Mouse (Mus musculus): ENCODE measurements around the gene Fam53b. TPM values are rescaled to one million over a fixed set of nuclear protein-coding genes. Genes with fewer than 3 reads are reported as not detected.

The Fam53b gene
- polyA plus RNA-seq, 2 experiments: 12.9 to 20.0 TPM

- no peak overlapping the region for H3K4me3 ChIP-seq (ENCODE audit: insufficient read depth in 1 of 2, low read depth in 2 of 2, low read length in 2 of 2)
- no peaks in the 10 kb centered on the region for H3K27me3 ChIP-seq (ENCODE audit: control insufficient read depth, insufficient read depth, low read length)
- 75% methylated on average over 8 of the region's 8 CpGs for WGBS (ENCODE audit: insufficient replicate concordance)
- ATAC-seq (ENCODE audit: insufficient read depth) (no peak), DNase-seq (ENCODE audit: low read depth in 3 of 3, low spot score in 3 of 3) (no peak)
- no peak overlapping the region for H3K27ac ChIP-seq
- no peak overlapping the region for H3K4me2 ChIP-seq (ENCODE audit: low read depth)
- H3K4me1 ChIP-seq (replicated peaks; ENCODE audit: control insufficient read depth in 2 of 2, insufficient read depth in 2 of 2, low read length in 1 of 2): no peaks in the 10 kb centered on the region
- no peaks in the 10 kb centered on the region for H3K9me3 ChIP-seq (ENCODE audit: control insufficient read depth, low read length)
- no peaks in the 10 kb centered on the region for H3K36me3 ChIP-seq (replicated peaks; ENCODE audit: control insufficient read depth, insufficient read depth, low read depth)
- TF ChIP-seq CTCF (IDR thresholded peaks at IDR 0.05; ENCODE audit: low read depth) (no peak), EP300 (IDR thresholded peaks at IDR 0.05; ENCODE audit: low read depth) (no peak)
- no peak overlapping the region for H3K9ac ChIP-seq (replicated peaks)
These were observed 116.4 kb downstream of the Fam53b start for GRCm38 (mm10) chr7:132697258-132697796.

- no peak for DNase-seq (ENCODE audit: low read depth in 3 of 3, low spot score in 3 of 3)
- Histone ChIP-seq H3K9me3 (ENCODE audit: control insufficient read depth, low read length) (no peaks in the 10 kb centered on the region), H3K9ac (replicated peaks) (no peak overlapping the region), H3K4me1 (replicated peaks; ENCODE audit: control insufficient read depth in 2 of 2, insufficient read depth in 2 of 2, low read length in 1 of 2) (no peaks in the 10 kb centered on the region), H3K27me3 (ENCODE audit: control insufficient read depth, insufficient read depth, low read length) (no peaks in the 10 kb centered on the region), H3K36me3 (replicated peaks; ENCODE audit: control insufficient read depth, insufficient read depth, low read depth) (no peaks in the 10 kb centered on the region), H3K4me3 (ENCODE audit: insufficient read depth in 1 of 2, low read depth in 2 of 2, low read length in 2 of 2) (no peak overlapping the region), H3K4me2 (ENCODE audit: low read depth) (no peak overlapping the region), H3K27ac (no peak overlapping the region)
- TF ChIP-seq EP300 (IDR thresholded peaks at IDR 0.05; ENCODE audit: low read depth): no peak
- TF ChIP-seq CTCF (IDR thresholded peaks at IDR 0.05; ENCODE audit: low read depth): no peak
- no peak for ATAC-seq (ENCODE audit: insufficient read depth)
- WGBS (ENCODE audit: insufficient replicate concordance): 69% methylated on average over 2 of the region's 2 CpGs
These were observed 120.1 kb downstream of the Fam53b start for GRCm38 (mm10) chr7:132693561-132693960.

GRCm38 (mm10) chr7:132692719-132693118 lies 121.0 kb downstream of the Fam53b start:
- Histone ChIP-seq H3K27me3 (ENCODE audit: control insufficient read depth, insufficient read depth, low read length) (no peaks in the 10 kb centered on the region), H3K9ac (replicated peaks) (no peak overlapping the region), H3K4me3 (ENCODE audit: insufficient read depth in 1 of 2, low read depth in 2 of 2, low read length in 2 of 2) (no peak overlapping the region), H3K27ac (no peak overlapping the region), H3K9me3 (ENCODE audit: control insufficient read depth, low read length) (no peaks in the 10 kb centered on the region), H3K36me3 (replicated peaks; ENCODE audit: control insufficient read depth, insufficient read depth, low read depth) (no peaks in the 10 kb centered on the region), H3K4me2 (ENCODE audit: low read depth) (no peak overlapping the region), H3K4me1 (replicated peaks; ENCODE audit: control insufficient read depth in 2 of 2, insufficient read depth in 2 of 2, low read length in 1 of 2) (0 out of 4 replicates have a peak, but pooled peaks cover 0 to 3% of the 10 kb centered on the region in 2 experiments)
- ATAC-seq (ENCODE audit: insufficient read depth) (no peak), DNase-seq (ENCODE audit: low read depth in 3 of 3, low spot score in 3 of 3) (no peak)
- no peak for TF ChIP-seq EP300 (IDR thresholded peaks at IDR 0.05; ENCODE audit: low read depth)
- WGBS (ENCODE audit: insufficient replicate concordance): 74% methylated on average over 9 of the region's 9 CpGs

GRCm38 (mm10) chr7:132690716-132691472 lies 122.8 kb downstream of the Fam53b start:
- Histone ChIP-seq H3K9me3 (ENCODE audit: control insufficient read depth, low read length) (no peaks in the 10 kb centered on the region), H3K27me3 (ENCODE audit: control insufficient read depth, insufficient read depth, low read length) (no peaks in the 10 kb centered on the region), H3K4me3 (ENCODE audit: insufficient read depth in 1 of 2, low read depth in 2 of 2, low read length in 2 of 2) (no peak overlapping the region), H3K4me2 (ENCODE audit: low read depth) (no peak overlapping the region), H3K4me1 (replicated peaks; ENCODE audit: control insufficient read depth in 2 of 2, insufficient read depth in 2 of 2, low read length in 1 of 2) (peaks cover 0 to 14% of the 10 kb centered on the region in 2 experiments; a peak in 3 of 4 replicates), H3K27ac (no peak overlapping the region), H3K9ac (replicated peaks) (no peak overlapping the region), H3K36me3 (replicated peaks; ENCODE audit: control insufficient read depth, insufficient read depth, low read depth) (no peaks in the 10 kb centered on the region)
- ATAC-seq (ENCODE audit: insufficient read depth) (no peak), DNase-seq (ENCODE audit: low read depth in 3 of 3, low spot score in 3 of 3) (no peak)
- TF ChIP-seq EP300 (IDR thresholded peaks at IDR 0.05; ENCODE audit: low read depth) (no peak), CTCF (IDR thresholded peaks at IDR 0.05; ENCODE audit: low read depth) (no peak)
- 71% methylated on average over 14 of the region's 14 CpGs for WGBS (ENCODE audit: insufficient replicate concordance)

- WGBS (ENCODE audit: insufficient replicate concordance): 26% methylated on average over 5 of the region's 5 CpGs
- Histone ChIP-seq H3K9me3 (ENCODE audit: control insufficient read depth, low read length) (no peaks in the 10 kb centered on the region), H3K4me3 (ENCODE audit: insufficient read depth in 1 of 2, low read depth in 2 of 2, low read length in 2 of 2) (no peak overlapping the region), H3K27me3 (ENCODE audit: control insufficient read depth, insufficient read depth, low read length) (no peaks in the 10 kb centered on the region), H3K27ac (no peak overlapping the region), H3K36me3 (replicated peaks; ENCODE audit: control insufficient read depth, insufficient read depth, low read depth) (no peaks in the 10 kb centered on the region), H3K4me2 (ENCODE audit: low read depth) (no peak overlapping the region), H3K4me1 (replicated peaks; ENCODE audit: control insufficient read depth in 2 of 2, insufficient read depth in 2 of 2, low read length in 1 of 2) (peaks cover 0 to 14% of the 10 kb centered on the region in 2 experiments; a peak in 3 of 4 replicates), H3K9ac (replicated peaks) (no peak overlapping the region)
- DNase-seq (ENCODE audit: low read depth in 3 of 3, low spot score in 3 of 3): no peak
- no peak for ATAC-seq (ENCODE audit: insufficient read depth)
- no peak for TF ChIP-seq CTCF (IDR thresholded peaks at IDR 0.05; ENCODE audit: low read depth)
- no peak for TF ChIP-seq EP300 (IDR thresholded peaks at IDR 0.05; ENCODE audit: low read depth)
These were observed 124.0 kb downstream of the Fam53b start for GRCm38 (mm10) chr7:132689722-132690121.

All from liver, embryonic 14.5 days (tissue).